Mouse (Mus musculus) thymus, postnatal 4 days (tissue): ENCODE results near the gene Olfr790.

Experiments
- DNase-seq: peaks from one replicate; pipeline ENCODE4 v3.0.0; 2021

The Olfr790 gene

GRCm38 (mm10) chr10:129498192-129498591 is at the start of gene Olfr790:
Gene Olfr790 (plus strand): TSS chr10:129498492.
- no peak for DNase-seq

- DNase-seq: no peak
Measured at GRCm38 (mm10) chr10:129461562-129461961, 36.7 kb upstream of the Olfr790 start, which contains the start of gene Olfr787. Gene Olfr787 (plus strand): TSS chr10:129461862.

- no peak for DNase-seq
Measured at GRCm38 (mm10) chr10:129470698-129471097, 27.6 kb upstream of the Olfr790 start, which contains the start of gene Olfr788. Gene Olfr788 (plus strand): TSS chr10:129470998.

DNA sequence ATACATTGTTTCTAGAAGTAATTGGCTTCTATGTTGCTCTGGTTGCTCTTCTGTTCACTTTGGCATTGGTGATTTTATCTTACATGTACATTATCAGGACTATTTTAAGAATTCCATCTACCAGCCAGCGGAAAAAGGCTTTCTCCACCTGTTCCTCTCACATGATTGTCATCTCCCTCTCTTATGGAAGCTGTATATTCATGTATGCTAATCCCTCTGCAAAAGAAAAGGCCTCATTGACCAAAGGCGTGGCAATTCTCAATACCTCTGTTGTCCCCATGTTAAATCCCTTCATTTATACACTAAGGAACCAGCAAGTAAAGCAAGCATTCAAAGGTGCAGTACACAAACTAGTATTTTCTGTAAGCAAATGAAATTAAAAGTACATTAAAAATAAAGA is 25.0 kb upstream of the Olfr790 start:
- DNase-seq: no peak

DNA sequence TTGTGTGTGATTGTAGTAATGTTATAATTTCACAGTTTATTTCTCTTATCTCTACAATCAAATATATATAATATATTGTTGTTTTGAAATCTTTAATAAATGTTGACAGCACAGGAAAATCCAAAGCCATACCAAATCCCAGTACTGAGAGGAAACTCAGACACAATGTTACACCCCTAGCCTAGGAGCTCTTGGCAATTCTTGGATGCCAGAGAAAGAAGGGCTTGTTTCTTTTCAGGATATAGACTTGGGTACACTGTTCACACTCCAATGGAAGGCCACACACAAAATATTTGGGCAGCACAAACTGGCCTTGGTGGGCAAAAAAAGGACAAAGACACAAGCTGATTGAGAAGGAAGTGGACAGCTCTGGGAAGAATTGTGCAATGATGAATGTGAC is 24.6 kb upstream of the Olfr790 start:
- no peak for DNase-seq

GRCm38 (mm10) chr10:129484452-129484851 is 13.8 kb upstream of the Olfr790 start, which contains the start of gene Olfr789:
Gene Olfr789 (plus strand): TSS chr10:129484752.
- no peak for DNase-seq

DNA sequence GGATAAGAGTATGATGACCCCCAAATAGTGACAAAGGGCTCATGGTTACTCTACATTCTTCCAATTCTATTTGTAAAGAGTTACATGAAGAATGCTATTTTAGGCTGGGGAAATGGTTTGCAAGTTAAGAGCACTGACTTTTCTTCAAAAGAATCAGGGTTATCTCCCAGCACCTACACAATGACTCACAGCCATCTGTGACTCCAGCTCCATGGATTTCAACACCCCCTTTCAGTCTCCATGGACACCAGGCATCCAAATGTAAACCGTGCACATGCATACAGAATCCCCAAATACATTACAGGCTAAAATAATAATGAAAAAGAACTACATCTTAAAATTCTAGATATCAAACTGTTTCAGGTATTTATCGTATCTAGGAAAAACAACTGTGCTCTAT is 8.2 kb upstream of the Olfr790 start:
- no peak for DNase-seq

DNA sequence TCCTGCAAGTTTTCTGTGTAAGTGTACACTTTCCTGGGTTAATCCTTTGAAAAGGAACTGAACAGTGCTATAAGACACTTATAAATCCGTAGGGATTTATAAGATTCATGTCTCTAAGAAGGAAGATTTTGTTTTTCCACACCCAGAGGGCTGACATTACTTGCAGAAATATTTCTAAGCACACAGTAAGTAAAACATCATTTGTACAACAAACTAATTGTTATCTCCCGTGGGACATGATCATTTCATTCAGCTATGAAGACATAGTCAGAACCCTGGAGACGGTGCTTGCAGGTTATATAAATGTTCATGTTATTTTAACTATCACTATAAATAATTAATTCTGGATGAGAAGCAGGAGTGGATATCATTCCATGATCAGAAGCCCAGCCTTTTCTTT is 23.2 kb downstream of the Olfr790 start, which contains the start of gene Olfr791:
Gene Olfr791 (plus strand): TSS at position 301 of the 400 bp plus-strand sequence.
- no peak for DNase-seq

DNA sequence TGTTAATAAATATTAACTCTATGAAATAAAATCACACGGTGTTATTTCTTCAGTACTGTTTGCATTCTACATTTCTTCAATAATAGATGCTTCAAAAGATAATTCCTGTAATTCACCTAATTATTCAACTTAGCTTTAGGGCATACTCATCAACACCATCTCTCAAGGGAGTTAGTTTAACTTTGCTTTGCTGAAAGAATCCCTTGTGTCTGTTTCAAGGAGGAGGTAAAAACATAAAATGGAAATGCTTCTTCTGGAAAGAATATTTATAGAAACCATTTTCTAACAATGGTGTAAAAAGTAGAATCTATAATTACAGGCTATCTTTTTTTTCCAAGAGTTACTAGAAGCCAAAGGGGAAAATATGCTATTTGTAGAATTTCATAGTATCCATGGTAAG is 40.6 kb downstream of the Olfr790 start, which contains the start of gene Olfr792:
Gene Olfr792 (plus strand): TSS at position 301 of the 400 bp plus-strand sequence.
- DNase-seq: no peak

- DNase-seq: no peak
Measured at GRCm38 (mm10) chr10:129549354-129549753, 51.1 kb downstream of the Olfr790 start.
